Mouse (Mus musculus) heart, embryonic 14.5 days (tissue): ENCODE measurements around the gene Dtd2. TPM values are rescaled to one million over a fixed set of nuclear protein-coding genes. Genes with fewer than 3 reads are reported as not detected.

ENCODE experiments used
- ATAC-seq: fragments of 200-750 bp; cut with Nextera tagmentation; 2 replicates; pipeline ENCODE4 v1.8.0; 2017; ENCODE audit warnings: low read depth, moderate TSS enrichment; ENCODE audit not compliant: insufficient number of reproducible peaks, insufficient read depth, low FRiP score
- H3K27ac ChIP-seq, 2 experiments: fragments of 200-500 bp in 1 of 2; fragments of 300-500 bp in 1 of 2; sonication (generic) in 1 of 2; replicated peaks in 1 of 2; 2 replicates each; pipeline ENCODE4 v1.5.1; 2012 to 2014; ENCODE audit warnings: low read depth in 2 of 2, low read length in 2 of 2, control low read depth in 1 of 2, mild to moderate bottlenecking in 1 of 2, mixed read lengths in 1 of 2; ENCODE audit not compliant: control insufficient read depth in 1 of 2, insufficient read depth in 1 of 2
- H3K27me3 ChIP-seq: fragments of 300-500 bp; sonication (generic); 2 replicates; pipeline ENCODE4 v1.6.1; 2014; ENCODE audit warnings: mild to moderate bottlenecking, low read length, control low read depth; ENCODE audit not compliant: control insufficient read depth, insufficient read depth
- H3K36me3 ChIP-seq: fragments of 300-500 bp; sonication (generic); 2 replicates; pipeline ENCODE4 v1.6.1; 2014; ENCODE audit warnings: mild to moderate bottlenecking, control low read depth, low read length, mixed read lengths; ENCODE audit not compliant: control insufficient read depth, insufficient read depth
- H3K4me1 ChIP-seq, 2 experiments: fragments of 200-500 bp in 1 of 2; fragments of 300-500 bp in 1 of 2; sonication (generic) in 1 of 2; 2 replicates each; pipeline ENCODE4 v1.6.1; 2012 to 2014; ENCODE audit warnings: low read length in 2 of 2, control low read depth in 1 of 2, mixed read lengths in 1 of 2; ENCODE audit not compliant: control insufficient read depth in 2 of 2, insufficient read depth in 2 of 2
- H3K4me2 ChIP-seq: fragments of 300-500 bp; sonication (generic); 2 replicates; pipeline ENCODE4 v1.6.1; 2014; ENCODE audit warnings: mild to moderate bottlenecking, low read length
- H3K4me3 ChIP-seq, 2 experiments: fragments of 200-500 bp in 1 of 2; fragments of 300-500 bp in 1 of 2; sonication (generic) in 1 of 2; 2 replicates each; pipeline ENCODE4 v1.5.1; 2012 to 2014; ENCODE audit warnings: low read length in 2 of 2, mild to moderate bottlenecking in 2 of 2, control low read depth in 1 of 2, low read depth in 1 of 2, moderate library complexity in 1 of 2; ENCODE audit not compliant: control insufficient read depth in 1 of 2, insufficient read depth in 1 of 2
- H3K9ac ChIP-seq: fragments of 300-500 bp; sonication (generic); 2 replicates; pipeline ENCODE4 v1.6.1; 2014; ENCODE audit warnings: mild to moderate bottlenecking, low read length
- H3K9me3 ChIP-seq: fragments of 300-500 bp; sonication (generic); 2 replicates; pipeline ENCODE4 v1.6.1; 2016; ENCODE audit warnings: low read length, control low read depth; ENCODE audit not compliant: control insufficient read depth
- WGBS: fragments of 180-500 bp; shearing (Covaris S2); extraction: QIAGEN DNeasy Blood & Tissue Kit; methylation state at CpG from one replicate; pipeline ENCODE4 v1.1.7; 2014; 5-methylcytosine and 5-hydroxymethylcytosine counted together
- polyA plus RNA-seq: library from polyadenylated mRNA; unstranded; fragments of >200 nt; fragmentation: Nextera tagmentation; extraction: Ambion mirVana; gene quantifications from 2 replicates; pipeline ENCODE4 v1.2.1, GENCODE M21; 2014

Gene Dtd2
- polyA plus RNA-seq, 1 experiment from 2014 or later, result 19.6 TPM

- H3K4me3 ChIP-seq, result peak overlapping the region; percentile 3 to 99; a peak in 3 of 4 replicates
- H3K27me3 ChIP-seq, result no peaks in the 10 kb centered on the region
- H3K4me2 ChIP-seq, result peak overlapping the region; percentile 79
- no peak overlapping the region for H3K27ac ChIP-seq
- H3K36me3 ChIP-seq, result no peaks in the 10 kb centered on the region
- 8% methylated on average over 7 of the region's 7 CpGs for WGBS
- no peak for ATAC-seq
- H3K9ac ChIP-seq, result peak overlapping the region; percentile 94
- H3K9me3 ChIP-seq, result 0 out of 2 replicates have a peak, but pooled peaks cover 2% of the 10 kb centered on the region
- peaks cover 2 to 11% of the 10 kb centered on the region in 2 experiments for H3K4me1 ChIP-seq
Observed at GRCm38 (mm10) chr12:51969876-51970275, 36.4 kb downstream of the Dtd2 start.

GRCm38 (mm10) chr12:51969092-51969491 lies 37.2 kb downstream of the Dtd2 start:
- 0 out of 2 replicates have a peak, but pooled peaks cover 2% of the 10 kb centered on the region for H3K9me3 ChIP-seq
- peaks cover 2 to 11% of the 10 kb centered on the region in 2 experiments for H3K4me1 ChIP-seq
- WGBS, result 77% methylated on average over 2 of the region's 2 CpGs
- ATAC-seq, result no peak
- H3K4me3 ChIP-seq, result no peak overlapping the region
- no peak overlapping the region for H3K9ac ChIP-seq
- H3K27ac ChIP-seq, result no peak overlapping the region
- no peaks in the 10 kb centered on the region for H3K36me3 ChIP-seq
- H3K4me2 ChIP-seq, result no peak overlapping the region; the same call in 1 of the 2 replicates
- no peaks in the 10 kb centered on the region for H3K27me3 ChIP-seq

GRCm38 (mm10) chr12:51967915-51968595 lies 38.2 kb downstream of the Dtd2 start:
- Histone ChIP-seq H3K9ac (no peak overlapping the region), H3K9me3 (0 out of 2 replicates have a peak, but pooled peaks cover 2% of the 10 kb centered on the region), H3K4me3 (no peak overlapping the region), H3K27me3 (no peaks in the 10 kb centered on the region), H3K4me2 (no peak overlapping the region), H3K27ac (no peak overlapping the region), H3K4me1 (peaks cover 2 to 11% of the 10 kb centered on the region in 2 experiments), H3K36me3 (no peaks in the 10 kb centered on the region)
- ATAC-seq, result no peak
- WGBS, result 88% methylated on average over 9 of the region's 9 CpGs

DNA sequence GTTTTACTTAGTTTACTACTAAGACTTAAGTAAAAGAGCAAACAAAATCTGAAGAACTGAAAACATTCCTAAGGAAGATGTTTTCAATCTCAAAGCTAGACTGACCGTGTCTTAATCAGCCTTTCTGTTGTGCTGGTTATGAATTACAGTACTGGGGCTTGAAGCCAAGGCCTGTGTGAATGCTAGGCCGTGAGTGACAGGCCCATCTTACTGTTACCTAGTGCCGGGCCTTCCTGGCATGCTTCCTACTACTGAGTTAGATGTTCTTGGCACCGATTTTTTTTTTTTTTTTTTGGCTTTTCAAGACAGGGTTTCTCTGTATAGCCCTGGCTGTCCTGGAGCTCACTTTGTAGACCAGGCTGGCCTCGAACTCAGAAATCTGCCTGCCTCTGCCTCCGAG lies 48.7 kb downstream of the Dtd2 start:
- H3K36me3 ChIP-seq, result peaks cover 77% of the 10 kb centered on the region
- no peak for ATAC-seq
- H3K4me2 ChIP-seq, result no peak overlapping the region
- H3K4me3 ChIP-seq, result no peak overlapping the region
- no peak overlapping the region for H3K9ac ChIP-seq
- no peak overlapping the region for H3K27ac ChIP-seq
- no peaks in the 10 kb centered on the region for H3K9me3 ChIP-seq
- no peaks in the 10 kb centered on the region for H3K27me3 ChIP-seq
- H3K4me1 ChIP-seq, result no peaks in the 10 kb centered on the region
- WGBS, result 82% methylated on average over 6 of the region's 6 CpGs

DNA sequence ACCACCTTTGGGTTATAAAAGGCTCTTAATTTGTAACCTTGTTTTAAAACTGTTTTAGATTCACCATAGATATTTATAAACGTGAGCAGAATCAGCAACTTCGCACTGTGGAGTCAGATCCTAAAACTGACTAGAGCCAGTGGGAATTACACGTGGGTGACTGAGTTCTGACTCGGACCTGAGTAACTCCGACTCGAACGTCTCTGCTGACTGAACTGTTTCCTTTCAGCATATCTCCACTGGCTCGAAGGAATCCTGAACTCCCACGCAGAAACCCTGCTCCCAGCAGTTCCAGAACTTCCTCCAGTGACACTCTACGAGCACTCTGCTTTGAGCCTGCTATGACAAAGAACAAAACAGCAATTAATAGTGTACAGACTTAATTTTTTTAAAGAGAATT lies 54.0 kb downstream of the Dtd2 start:
- H3K4me2 ChIP-seq, result no peak overlapping the region
- no peaks in the 10 kb centered on the region for H3K4me1 ChIP-seq
- 63% methylated on average over 10 of the region's 10 CpGs for WGBS
- no peaks in the 10 kb centered on the region for H3K9me3 ChIP-seq
- no peak overlapping the region for H3K4me3 ChIP-seq
- ATAC-seq, result no peak
- no peaks in the 10 kb centered on the region for H3K27me3 ChIP-seq
- H3K36me3 ChIP-seq, result peaks cover 87% of the 10 kb centered on the region
- no peak overlapping the region for H3K27ac ChIP-seq
- no peak overlapping the region for H3K9ac ChIP-seq

- H3K4me2 ChIP-seq, result no peak overlapping the region
- H3K9ac ChIP-seq, result no peak overlapping the region
- peaks cover 82% of the 10 kb centered on the region for H3K36me3 ChIP-seq
- no peak overlapping the region for H3K4me3 ChIP-seq
- no peaks in the 10 kb centered on the region for H3K9me3 ChIP-seq
- no peak overlapping the region for H3K27ac ChIP-seq
- WGBS, result 71% methylated on average over 10 of the region's 10 CpGs
- no peak for ATAC-seq
- no peaks in the 10 kb centered on the region for H3K27me3 ChIP-seq
- H3K4me1 ChIP-seq, result no peaks in the 10 kb centered on the region
Observed at GRCm38 (mm10) chr12:51947498-51947945, 58.8 kb downstream of the Dtd2 start.

GRCm38 (mm10) chr12:51945331-51945730 lies 61.0 kb downstream of the Dtd2 start:
- H3K4me3 ChIP-seq, result no peak overlapping the region
- no peak overlapping the region for H3K27ac ChIP-seq
- H3K27me3 ChIP-seq, result no peaks in the 10 kb centered on the region
- H3K36me3 ChIP-seq, result peaks cover 70% of the 10 kb centered on the region
- no peak for ATAC-seq
- no peak overlapping the region for H3K9ac ChIP-seq
- no peak overlapping the region for H3K4me2 ChIP-seq
- H3K9me3 ChIP-seq, result no peaks in the 10 kb centered on the region
- H3K4me1 ChIP-seq, result no peaks in the 10 kb centered on the region
- 95% methylated on average over 9 of the region's 9 CpGs for WGBS

DNA sequence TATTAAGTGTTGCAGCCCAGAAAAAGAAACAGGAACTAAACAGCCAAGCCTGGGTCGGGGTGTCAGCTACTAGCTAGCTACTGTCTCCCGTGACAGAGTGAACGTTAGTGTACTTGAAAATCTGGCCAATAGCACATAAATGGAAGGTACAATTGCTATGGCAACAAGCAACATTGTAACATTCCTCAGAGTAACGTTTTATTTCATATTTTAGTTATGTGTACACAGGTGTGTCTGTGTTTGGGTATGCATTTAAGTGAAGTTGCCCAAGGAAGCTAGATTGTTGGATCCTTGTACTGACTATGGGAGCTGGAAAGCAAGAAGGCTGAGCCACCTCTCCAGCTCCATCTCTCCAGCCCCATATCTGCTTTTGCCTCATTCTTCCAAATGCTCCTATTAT lies 66.5 kb downstream of the Dtd2 start:
- Histone ChIP-seq H3K9ac (no peak overlapping the region), H3K4me1 (no peaks in the 10 kb centered on the region), H3K4me2 (no peak overlapping the region), H3K9me3 (no peaks in the 10 kb centered on the region), H3K4me3 (no peak overlapping the region), H3K27me3 (no peaks in the 10 kb centered on the region), H3K27ac (no peak overlapping the region), H3K36me3 (peaks cover 58% of the 10 kb centered on the region)
- ATAC-seq, result no peak
- 87% methylated on average over 4 of the region's 4 CpGs for WGBS
